Mouse (Mus musculus) CH12.LX (cell line): ENCODE measurements around the gene Barx1. TPM values are rescaled to one million over a fixed set of nuclear protein-coding genes. Genes with fewer than 3 reads are reported as not detected.

ENCODE experiments used
- DNase-seq: peaks from one replicate; pipeline ENCODE4 v3.0.0-alpha.2; 2013; ENCODE audit errors: extremely low read depth
- H3K27ac ChIP-seq: 2 replicates; pipeline ENCODE4 v1.5.1; 2012; ENCODE audit warnings: low read depth, mild to moderate bottlenecking, control low read depth, moderate library complexity; ENCODE audit not compliant: insufficient read depth
- H3K27me3 ChIP-seq: replicated peaks from 2 replicates; pipeline ENCODE3; 2012; ENCODE audit warnings: inconsistent platforms
- H3K36me3 ChIP-seq, 2 experiments: replicated peaks in 1 of 2; 2 replicates each; pipeline versions ENCODE3 to v1.6.1; 2012; ENCODE audit warnings: inconsistent platforms in 1 of 2, low read length in 1 of 2, mild to moderate bottlenecking in 1 of 2, mixed read lengths in 1 of 2, moderate library complexity in 1 of 2; ENCODE audit not compliant: control insufficient read depth in 1 of 2, insufficient read depth in 1 of 2
- H3K4me1 ChIP-seq, 2 experiments: 2 replicates each; pipeline ENCODE4 v1.6.1; 2012; ENCODE audit warnings: inconsistent platforms in 1 of 2, moderate library complexity in 1 of 2; ENCODE audit not compliant: insufficient read depth in 2 of 2, control insufficient read depth in 1 of 2
- H3K4me2 ChIP-seq: 2 replicates; pipeline ENCODE4 v1.6.1; 2012; ENCODE audit warnings: low read depth, mild to moderate bottlenecking, control low read depth; ENCODE audit not compliant: poor library complexity, insufficient read depth, severe bottlenecking
- H3K4me3 ChIP-seq, 3 experiments: fragments of 150-350 bp in 1 of 3; sonication (generic) in 1 of 3; replicated peaks in 1 of 3; 2 replicates each; pipeline versions ENCODE3 to v1.5.1; 2011 to 2012; ENCODE audit warnings: low read depth in 2 of 3, low read length in 2 of 3, mild to moderate bottlenecking in 2 of 3, moderate library complexity in 2 of 3, control low read depth in 1 of 3, improper control_type of control experiment in 1 of 3, inconsistent platforms in 1 of 3, mixed read lengths in 1 of 3; ENCODE audit not compliant: poor library complexity in 1 of 3
- H3K79me2 ChIP-seq: replicated peaks from 2 replicates; pipeline ENCODE4 v1.6.1; 2012; ENCODE audit warnings: mild to moderate bottlenecking, moderate library complexity; ENCODE audit not compliant: control insufficient read depth, poor library complexity, insufficient read depth, severe bottlenecking; ENCODE audit errors: extremely low read depth
- H3K9ac ChIP-seq: 2 replicates; pipeline ENCODE4 v1.6.1; 2012; ENCODE audit warnings: low read depth, mild to moderate bottlenecking, control low read depth, moderate library complexity; ENCODE audit not compliant: insufficient read depth
- H3K9me3 ChIP-seq: replicated peaks from 2 replicates; pipeline ENCODE3; 2012; ENCODE audit warnings: low read length, inconsistent platforms, mixed read lengths
- BHLHE40 ChIP-seq: IDR thresholded peaks from 2 replicates; pipeline ENCODE4 v1.6.1; 2011; ENCODE audit warnings: mild to moderate bottlenecking, low read depth, low read length, improper control_type of control experiment
- ELF1 ChIP-seq: IDR thresholded peaks from 2 replicates; pipeline ENCODE4 v1.6.1; 2014; ENCODE audit warnings: low read depth, mild to moderate bottlenecking, inconsistent platforms, low read length, improper control_type of control experiment
- EP300 ChIP-seq: IDR thresholded peaks from 2 replicates; pipeline ENCODE4 v1.6.1; 2011; ENCODE audit warnings: low read length, improper control_type of control experiment
- MAFK ChIP-seq: IDR thresholded peaks from 2 replicates; pipeline ENCODE4 v1.6.1; 2011; ENCODE audit warnings: low read length, improper control_type of control experiment; ENCODE audit not compliant: insufficient replicate concordance
- MAX ChIP-seq: IDR thresholded peaks from 2 replicates; pipeline ENCODE4 v1.6.1; 2011; ENCODE audit warnings: low read length, improper control_type of control experiment
- NELFE ChIP-seq: IDR thresholded peaks from 2 replicates; pipeline ENCODE4 v1.6.1; 2011; ENCODE audit warnings: low read depth, low read length, improper control_type of control experiment
- RAD21 ChIP-seq: IDR thresholded peaks from 2 replicates; pipeline ENCODE4 v1.6.1; 2011; ENCODE audit warnings: low read depth, mild to moderate bottlenecking, low read length, improper control_type of control experiment, moderate library complexity
- SMC3 ChIP-seq: IDR thresholded peaks from 2 replicates; pipeline ENCODE4 v1.6.1; 2011; ENCODE audit warnings: low read depth, low read length, improper control_type of control experiment
- TCF12 ChIP-seq: IDR thresholded peaks from 2 replicates; pipeline ENCODE4 v1.6.1; 2014; ENCODE audit warnings: low read depth, mild to moderate bottlenecking, inconsistent platforms, low read length, improper control_type of control experiment
- UBTF ChIP-seq: IDR thresholded peaks from 2 replicates; pipeline ENCODE4 v1.6.1; 2012; ENCODE audit warnings: low read depth, mild to moderate bottlenecking, inconsistent platforms, low read length, improper control_type of control experiment, moderate library complexity
- USF1 ChIP-seq: IDR thresholded peaks from 2 replicates; pipeline ENCODE4 v1.6.1; 2014; ENCODE audit warnings: low read depth, mild to moderate bottlenecking, inconsistent platforms, low read length, improper control_type of control experiment
- USF2 ChIP-seq: conservative IDR thresholded peaks from 2 replicates; pipeline ENCODE4 v1.6.1; 2011; ENCODE audit warnings: low read depth, low read length, improper control_type of control experiment
- ZC3H11A ChIP-seq: IDR thresholded peaks from 2 replicates; pipeline ENCODE4 v1.6.1; 2012; ENCODE audit warnings: low read depth, mild to moderate bottlenecking, inconsistent platforms, low read length, improper control_type of control experiment
- ZMIZ1 ChIP-seq: IDR thresholded peaks from 2 replicates; pipeline ENCODE4 v1.6.1; 2012; ENCODE audit warnings: low read depth, mild to moderate bottlenecking, inconsistent platforms, low read length, improper control_type of control experiment
- dilution Hi-C: fragments of 300-500 bp; cut with MboI; formaldehyde crosslinking; loops from 2 replicates; pipeline ENCODE4 v1.14.3; 2020; ENCODE audit warnings: low sequenced_read_pairs; ENCODE audit not compliant: extremely low pct_unique_long_range_greater_than_20kb, extremely low pct_ligation_motif_present
- in situ Hi-C: fragments of 300-500 bp; cut with MboI; formaldehyde crosslinking; loops from 3 replicates; pipeline ENCODE4 v1.14.3; 2019; ENCODE audit warnings: low sequenced_read_pairs, low pct_ligation_motif_present, low pct_unique_long_range_greater_than_20kb, mixed read lengths
- polyA plus RNA-seq: library from polyadenylated mRNA; unstranded; fragments of >175 nt; gene quantifications from 2 replicates; pipeline ENCODE4 v1.2.1, GENCODE M21; 2012; ENCODE audit warnings: low read depth; ENCODE audit not compliant: insufficient read length
- total RNA-seq, 2 experiments: library from RNA; depleted of rRNA; stranded (reverse); fragments of 300-350 nt in 1 of 2; fragments of >200 nt in 1 of 2; gene quantifications; 2 replicates each; pipeline ENCODE4 v1.2.3; 2012 to 2014

Barx1 gene
- total and polyA plus RNA-seq, 3 experiments: not detected

- no peak for TF ChIP-seq EP300
- Histone ChIP-seq H3K4me3 (no peak overlapping the region), H3K79me2 (no peaks in the 10 kb centered on the region), H3K4me2 (no peak overlapping the region), H3K9me3 (peaks cover 34% of the 10 kb centered on the region), H3K4me1 (no peaks in the 10 kb centered on the region), H3K27me3 (peaks cover 30% of the 10 kb centered on the region), H3K36me3 (no peaks in the 10 kb centered on the region), H3K27ac (no peak overlapping the region), H3K9ac (no peak overlapping the region)
- in situ Hi-C loops (loop anchor here (25.0 kb wide), 1 partner anchor 524 kb away; the partner anchor contains the start of gene Ninj1), dilution Hi-C loops (no loop called here)
- no peak for DNase-seq
Observed at GRCm38 (mm10) chr13:48663211-48663987, 601 bp downstream of the Barx1 start.

GRCm38 (mm10) chr13:48663988-48664339 lies 1.2 kb downstream of the Barx1 start:
- H3K27ac ChIP-seq: no peak overlapping the region
- no peak for TF ChIP-seq ELF1
- TF ChIP-seq ZMIZ1: no peak
- TF ChIP-seq TCF12: no peak
- no peak for TF ChIP-seq MAFK
- TF ChIP-seq SMC3: no peak
- no peak for TF ChIP-seq MAX
- TF ChIP-seq USF1: no peak
- no peak for TF ChIP-seq USF2
- no peak for TF ChIP-seq ZC3H11A
- TF ChIP-seq RAD21: no peak
- no peak for TF ChIP-seq BHLHE40
- TF ChIP-seq NELFE: no peak
- TF ChIP-seq UBTF: no peak
- no peak overlapping the region for H3K4me3 ChIP-seq
- no peaks in the 10 kb centered on the region for H3K36me3 ChIP-seq
- H3K27me3 ChIP-seq: peaks cover 24% of the 10 kb centered on the region
- in situ Hi-C loops (loop anchor here (25.0 kb wide), 1 partner anchor 523 kb away; the partner anchor contains the start of gene Ninj1), dilution Hi-C loops (no loop called here)
- H3K4me2 ChIP-seq: no peak overlapping the region
- DNase-seq: no peak
- H3K79me2 ChIP-seq: no peaks in the 10 kb centered on the region
- peaks cover 34% of the 10 kb centered on the region for H3K9me3 ChIP-seq
- H3K9ac ChIP-seq: no peak overlapping the region
- no peaks in the 10 kb centered on the region for H3K4me1 ChIP-seq
